Mouse (Mus musculus) hindbrain, embryonic 16.5 days (tissue): ENCODE results near the gene Siah1a. TPM values are rescaled to one million over a fixed set of nuclear protein-coding genes. Genes with fewer than 3 reads are reported as not detected.

Source experiments
- ATAC-seq: fragments of 200-750 bp; cut with Nextera tagmentation; 2 replicates; pipeline ENCODE4 v1.8.0; 2017; ENCODE audit warnings: moderate TSS enrichment, moderate library complexity
- H3K27ac ChIP-seq: fragments of 300-500 bp; sonication (generic); 2 replicates; pipeline ENCODE4 v1.5.1; 2014; ENCODE audit warnings: low read depth, mild to moderate bottlenecking, control low read depth, low read length, moderate library complexity
- H3K27me3 ChIP-seq: fragments of 300-500 bp; sonication (generic); replicated peaks from 2 replicates; pipeline ENCODE4 v1.6.1; 2014; ENCODE audit warnings: low read length; ENCODE audit not compliant: control insufficient read depth, insufficient read depth
- H3K36me3 ChIP-seq: fragments of 300-500 bp; sonication (generic); 2 replicates; pipeline ENCODE4 v1.6.1; 2014; ENCODE audit warnings: mild to moderate bottlenecking, low read length, moderate library complexity, mixed read lengths; ENCODE audit not compliant: control insufficient read depth, insufficient read depth
- H3K4me1 ChIP-seq: fragments of 300-500 bp; sonication (generic); 2 replicates; pipeline ENCODE4 v1.6.1; 2014; ENCODE audit warnings: low read depth, low read length; ENCODE audit not compliant: control insufficient read depth, insufficient read depth
- H3K4me2 ChIP-seq: fragments of 300-500 bp; sonication (generic); 2 replicates; pipeline ENCODE4 v1.6.1; 2014; ENCODE audit warnings: mild to moderate bottlenecking, low read length, control low read depth, moderate library complexity
- H3K4me3 ChIP-seq: fragments of 300-500 bp; sonication (generic); 2 replicates; pipeline ENCODE4 v1.5.1; 2014; ENCODE audit warnings: mild to moderate bottlenecking, low read length, control low read depth, moderate library complexity
- H3K9ac ChIP-seq: fragments of 300-500 bp; sonication (generic); 2 replicates; pipeline ENCODE4 v1.6.1; 2014; ENCODE audit warnings: low read depth, mild to moderate bottlenecking, control low read depth, low read length, moderate library complexity
- H3K9me3 ChIP-seq: fragments of 300-500 bp; sonication (generic); 2 replicates; pipeline ENCODE4 v1.6.1; 2014; ENCODE audit warnings: mild to moderate bottlenecking, low read length, moderate library complexity; ENCODE audit not compliant: control insufficient read depth
- WGBS: fragments of 180-500 bp; shearing (Covaris S2); extraction: QIAGEN DNeasy Blood & Tissue Kit; methylation state at CpG from one replicate; pipeline ENCODE4 v1.1.7; 2014; 5-methylcytosine and 5-hydroxymethylcytosine counted together
- polyA plus RNA-seq: library from polyadenylated mRNA; unstranded; fragments of >200 nt; fragmentation: Nextera tagmentation; extraction: Ambion mirVana; gene quantifications from 2 replicates; pipeline ENCODE4 v1.2.1, GENCODE M21; 2015

The Siah1a gene
- polyA plus RNA-seq, 1 experiment from 2014 or later: 52.4 TPM

- no peaks in the 10 kb centered on the region for H3K9me3 ChIP-seq
- H3K27ac ChIP-seq: no peak overlapping the region
- no peak for ATAC-seq
- no peak overlapping the region for H3K4me2 ChIP-seq
- WGBS: 67% methylated on average over 4 of the region's 4 CpGs
- H3K36me3 ChIP-seq: no peaks in the 10 kb centered on the region
- H3K4me3 ChIP-seq: no peak overlapping the region
- no peak overlapping the region for H3K9ac ChIP-seq
- no peaks in the 10 kb centered on the region for H3K27me3 ChIP-seq
- peaks cover 20% of the 10 kb centered on the region for H3K4me1 ChIP-seq
Measured at GRCm38 (mm10) chr8:86734171-86734570, 11.6 kb downstream of the Siah1a start.

GRCm38 (mm10) chr8:86730860-86731259 lies 14.9 kb downstream of the Siah1a start:
- H3K4me2 ChIP-seq: no peak overlapping the region
- H3K9me3 ChIP-seq: no peaks in the 10 kb centered on the region
- H3K27ac ChIP-seq: no peak overlapping the region
- no peak overlapping the region for H3K4me3 ChIP-seq
- peaks cover 3% of the 10 kb centered on the region; the same call in 1 of the 2 replicates for H3K36me3 ChIP-seq
- no peak overlapping the region for H3K9ac ChIP-seq
- 0 out of 2 replicates have a peak, but pooled peaks have one; percentile 34 for ATAC-seq
- 100% methylated on average over 1 of the region's 1 CpGs for WGBS
- peaks cover 19% of the 10 kb centered on the region for H3K4me1 ChIP-seq
- no peaks in the 10 kb centered on the region for H3K27me3 ChIP-seq

- Histone ChIP-seq H3K4me2 (no peak overlapping the region), H3K27ac (no peak overlapping the region), H3K9ac (no peak overlapping the region), H3K4me1 (peaks cover 14% of the 10 kb centered on the region), H3K9me3 (no peaks in the 10 kb centered on the region), H3K27me3 (no peaks in the 10 kb centered on the region), H3K36me3 (peaks cover 3% of the 10 kb centered on the region; the same call in 1 of the 2 replicates), H3K4me3 (no peak overlapping the region)
- WGBS: 55% methylated on average over 3 of the region's 3 CpGs
- no peak for ATAC-seq
Measured at GRCm38 (mm10) chr8:86730303-86730702, 15.4 kb downstream of the Siah1a start.

- 71% methylated on average over 19 of the region's 19 CpGs for WGBS
- Histone ChIP-seq H3K9me3 (no peaks in the 10 kb centered on the region), H3K4me2 (no peak overlapping the region), H3K27me3 (no peaks in the 10 kb centered on the region), H3K9ac (no peak overlapping the region), H3K4me3 (no peak overlapping the region), H3K4me1 (peaks cover 14% of the 10 kb centered on the region), H3K27ac (no peak overlapping the region), H3K36me3 (peaks cover 3% of the 10 kb centered on the region; the same call in 1 of the 2 replicates)
- ATAC-seq: no peak
Measured at GRCm38 (mm10) chr8:86728224-86728950, 17.3 kb downstream of the Siah1a start.

GRCm38 (mm10) chr8:86726959-86727358 lies 18.8 kb downstream of the Siah1a start:
- H3K27me3 ChIP-seq: no peaks in the 10 kb centered on the region

GRCm38 (mm10) chr8:86721490-86721889 lies 24.2 kb downstream of the Siah1a start:
- no peaks in the 10 kb centered on the region for H3K9me3 ChIP-seq
- no peak overlapping the region for H3K27ac ChIP-seq
- H3K27me3 ChIP-seq: no peaks in the 10 kb centered on the region
- no peak overlapping the region for H3K4me2 ChIP-seq
- no peak overlapping the region for H3K9ac ChIP-seq
- WGBS: 88% methylated on average over 2 of the region's 2 CpGs
- H3K4me1 ChIP-seq: no peaks in the 10 kb centered on the region
- peaks cover 8% of the 10 kb centered on the region; the same call in 1 of the 2 replicates for H3K36me3 ChIP-seq
- no peak overlapping the region for H3K4me3 ChIP-seq
- ATAC-seq: no peak

More at GRCm38 (mm10) chr8:86726959-86727358, 18.8 kb downstream of the Siah1a start:
- WGBS: 71% methylated on average over 6 of the region's 6 CpGs
- Histone ChIP-seq H3K9me3 (no peaks in the 10 kb centered on the region), H3K36me3 (peaks cover 5% of the 10 kb centered on the region; the same call in 1 of the 2 replicates), H3K4me2 (no peak overlapping the region), H3K4me1 (peaks cover 14% of the 10 kb centered on the region), H3K4me3 (no peak overlapping the region), H3K27ac (no peak overlapping the region), H3K9ac (no peak overlapping the region)
- ATAC-seq: no peak

- Histone ChIP-seq H3K27me3 (no peaks in the 10 kb centered on the region), H3K4me2 (no peak overlapping the region), H3K9me3 (no peaks in the 10 kb centered on the region), H3K4me1 (no peaks in the 10 kb centered on the region), H3K9ac (no peak overlapping the region), H3K4me3 (no peak overlapping the region), H3K27ac (no peak overlapping the region), H3K36me3 (peaks cover 8% of the 10 kb centered on the region; the same call in 1 of the 2 replicates)
- no peak for ATAC-seq
- WGBS: 92% methylated on average over 6 of the region's 6 CpGs
Measured at GRCm38 (mm10) chr8:86720756-86721459, 24.8 kb downstream of the Siah1a start.

- Histone ChIP-seq H3K4me1 (peaks cover 2% of the 10 kb centered on the region; the same call in 1 of the 2 replicates), H3K9me3 (no peaks in the 10 kb centered on the region), H3K27ac (no peak overlapping the region), H3K4me2 (no peak overlapping the region), H3K36me3 (peaks cover 10% of the 10 kb centered on the region; the same call in 1 of the 2 replicates), H3K4me3 (no peak overlapping the region), H3K27me3 (no peaks in the 10 kb centered on the region), H3K9ac (no peak overlapping the region)
- WGBS: 86% methylated on average over 1 of the region's 1 CpGs
- ATAC-seq: no peak
Measured at GRCm38 (mm10) chr8:86719368-86719767, 26.4 kb downstream of the Siah1a start.

GRCm38 (mm10) chr8:86718332-86718994 lies 27.3 kb downstream of the Siah1a start:
- no peak for ATAC-seq
- Histone ChIP-seq H3K36me3 (peaks cover 10% of the 10 kb centered on the region; the same call in 1 of the 2 replicates), H3K4me2 (no peak overlapping the region), H3K4me3 (no peak overlapping the region), H3K9ac (no peak overlapping the region), H3K9me3 (no peaks in the 10 kb centered on the region), H3K27me3 (no peaks in the 10 kb centered on the region), H3K27ac (no peak overlapping the region), H3K4me1 (peaks cover 5% of the 10 kb centered on the region)
- 92% methylated on average over 2 of the region's 2 CpGs for WGBS
